Mouse (Mus musculus) midbrain, embryonic 15.5 days (tissue): ENCODE results near the gene Sobp. TPM values are rescaled to one million over a fixed set of nuclear protein-coding genes. Genes with fewer than 3 reads are reported as not detected.
A peak's percentile ranks its signal among the peaks of the same experiment; 100 is the strongest.

Experiments used
- ATAC-seq: fragments of 200-750 bp; cut with Nextera tagmentation; replicated peaks from 2 replicates; pipeline ENCODE4 v1.8.0; 2017; ENCODE audit warnings: moderate TSS enrichment
- H3K27ac ChIP-seq: fragments of 300-500 bp; sonication (generic); 2 replicates; pipeline ENCODE4 v1.5.1; 2015; ENCODE audit warnings: mild to moderate bottlenecking, inconsistent platforms
- H3K27me3 ChIP-seq: fragments of 300-500 bp; sonication (generic); replicated peaks from 2 replicates; pipeline ENCODE4 v1.6.1; 2015; ENCODE audit warnings: inconsistent platforms
- H3K36me3 ChIP-seq: fragments of 300-500 bp; sonication (generic); replicated peaks from 2 replicates; pipeline ENCODE4 v1.6.1; 2015; ENCODE audit warnings: inconsistent platforms
- H3K4me1 ChIP-seq: fragments of 300-500 bp; sonication (generic); 2 replicates; pipeline ENCODE4 v1.6.1; 2015; ENCODE audit warnings: inconsistent platforms
- H3K4me2 ChIP-seq: fragments of 300-500 bp; sonication (generic); 2 replicates; pipeline ENCODE4 v1.6.1; 2015; ENCODE audit warnings: inconsistent platforms, mild to moderate bottlenecking, moderate library complexity
- H3K4me3 ChIP-seq: fragments of 300-500 bp; sonication (generic); 2 replicates; pipeline ENCODE4 v1.5.1; 2015; ENCODE audit warnings: mild to moderate bottlenecking, inconsistent platforms
- H3K9ac ChIP-seq: fragments of 300-500 bp; sonication (generic); 2 replicates; pipeline ENCODE4 v1.6.1; 2015; ENCODE audit warnings: mild to moderate bottlenecking, inconsistent platforms
- H3K9me3 ChIP-seq: fragments of 300-500 bp; sonication (generic); 2 replicates; pipeline ENCODE4 v1.6.1; 2016; ENCODE audit warnings: inconsistent platforms
- WGBS: fragments of 180-500 bp; shearing (Covaris S2); methylation state at CpG from one replicate; pipeline ENCODE4 v1.1.7; 2015; ENCODE audit warnings: mixed read lengths; 5-methylcytosine and 5-hydroxymethylcytosine counted together
- polyA plus RNA-seq: library from polyadenylated mRNA; unstranded; fragments of >200 nt; fragmentation: Nextera tagmentation; extraction: Ambion mirVana; gene quantifications from 2 replicates; pipeline ENCODE4 v1.2.1, GENCODE M21; 2015

Gene Sobp
- polyA plus RNA-seq, 1 experiment from 2014 or later: 17.3 TPM

DNA sequence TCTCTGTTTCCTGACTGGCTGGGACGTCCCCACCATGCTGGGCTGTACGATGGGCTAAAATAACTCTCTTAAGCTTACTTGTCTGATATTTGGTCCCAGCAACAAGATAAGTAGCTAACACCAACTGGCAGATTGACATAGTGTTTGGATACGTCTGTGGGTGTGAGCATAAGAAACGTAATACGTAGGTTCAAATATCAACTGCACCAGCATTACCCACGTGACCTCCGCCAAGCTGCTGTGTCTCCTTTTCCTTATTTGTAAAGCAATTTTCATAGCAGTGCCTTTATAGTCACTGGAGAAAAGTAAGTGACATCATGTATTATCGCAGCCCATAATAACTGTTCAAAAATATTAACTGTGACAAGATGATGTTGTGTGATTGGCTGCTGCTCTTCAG, 21.7 kb downstream of the Sobp start:
- ATAC-seq: no peak
- no peak overlapping the region for H3K4me3 ChIP-seq
- H3K4me2 ChIP-seq: no peak overlapping the region
- peaks cover 28% of the 10 kb centered on the region for H3K4me1 ChIP-seq
- H3K9me3 ChIP-seq: no peaks in the 10 kb centered on the region
- H3K27me3 ChIP-seq: no peaks in the 10 kb centered on the region
- no peaks in the 10 kb centered on the region; the same call in 1 of the 2 replicates for H3K36me3 ChIP-seq
- no peak overlapping the region for H3K27ac ChIP-seq
- 85% methylated on average over 8 of the region's 8 CpGs for WGBS
- no peak overlapping the region for H3K9ac ChIP-seq

DNA sequence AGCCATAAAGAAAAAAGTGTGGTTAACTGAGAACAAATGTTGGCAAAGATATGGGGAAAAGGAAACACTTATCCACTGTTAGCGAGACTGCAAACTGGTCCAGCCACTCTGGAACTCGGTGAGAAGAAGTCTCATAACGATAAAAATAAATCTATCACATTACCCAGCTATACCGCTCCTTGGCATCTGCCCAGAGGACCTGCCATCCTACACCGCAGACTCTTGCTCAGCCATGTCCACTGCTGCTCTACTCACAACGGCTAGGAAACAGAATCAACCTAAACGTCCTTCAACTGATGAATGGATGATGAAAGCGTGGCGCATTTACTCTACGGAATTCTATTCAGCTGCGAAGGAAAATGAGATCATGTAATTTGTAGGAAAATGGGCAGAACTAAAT, 25.9 kb downstream of the Sobp start:
- 86% methylated on average over 11 of the region's 11 CpGs for WGBS
- H3K4me3 ChIP-seq: no peak overlapping the region

DNA sequence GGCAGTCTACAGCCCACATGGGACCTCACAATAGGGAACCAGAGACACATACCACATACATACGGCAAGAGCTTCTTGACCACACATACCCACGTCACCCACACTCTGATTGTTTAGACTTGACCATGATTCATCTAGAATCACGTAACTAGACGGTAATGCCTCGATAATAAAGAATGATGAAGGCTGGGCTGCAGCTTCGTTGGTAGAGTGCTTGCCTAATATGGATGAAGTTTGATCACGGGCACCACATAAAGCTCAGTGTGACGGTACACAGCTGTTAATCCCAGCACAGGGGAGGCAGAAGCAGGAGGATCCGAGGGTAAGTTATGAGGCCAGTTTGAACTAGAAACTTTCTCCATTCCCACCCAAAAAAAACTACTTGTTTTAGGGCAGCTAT, 31.2 kb downstream of the Sobp start:
- Histone ChIP-seq H3K36me3 (no peaks in the 10 kb centered on the region), H3K4me1 (no peaks in the 10 kb centered on the region), H3K4me3 (no peak overlapping the region), H3K9ac (no peak overlapping the region), H3K4me2 (no peak overlapping the region), H3K9me3 (no peaks in the 10 kb centered on the region), H3K27me3 (no peaks in the 10 kb centered on the region), H3K27ac (no peak overlapping the region)
- ATAC-seq: no peak
- WGBS: 92% methylated on average over 9 of the region's 9 CpGs

More for the DNA sequence above, 25.9 kb downstream of the Sobp start:
- Histone ChIP-seq H3K9ac (no peak overlapping the region), H3K9me3 (no peaks in the 10 kb centered on the region), H3K4me2 (no peak overlapping the region), H3K27ac (no peak overlapping the region), H3K4me1 (peaks cover 2% of the 10 kb centered on the region; the same call in 1 of the 2 replicates), H3K36me3 (no peaks in the 10 kb centered on the region; the same call in 1 of the 2 replicates), H3K27me3 (no peaks in the 10 kb centered on the region)
- no peak for ATAC-seq

DNA sequence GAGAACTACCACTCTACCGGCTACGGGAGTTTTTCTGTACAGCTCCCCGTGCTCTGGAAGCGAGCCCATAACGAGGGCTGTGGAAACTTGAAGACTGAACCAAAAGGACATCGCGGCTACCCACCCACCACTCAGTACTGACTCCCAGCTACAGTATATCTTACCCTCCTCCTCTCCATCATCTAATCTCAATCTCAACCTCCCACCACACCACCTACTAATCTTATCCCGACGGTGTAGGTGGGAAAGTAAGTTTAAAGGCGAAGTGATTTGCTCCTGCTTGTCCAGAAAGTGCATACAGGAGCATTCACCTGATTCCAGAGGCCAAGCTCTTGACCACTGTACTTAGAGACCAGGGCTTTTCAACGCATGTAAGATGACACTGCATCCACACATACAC, 40.3 kb downstream of the Sobp start:
- 92% methylated on average over 11 of the region's 11 CpGs for WGBS
- H3K27ac ChIP-seq: no peak overlapping the region
- H3K36me3 ChIP-seq: no peaks in the 10 kb centered on the region
- H3K9ac ChIP-seq: no peak overlapping the region
- H3K4me3 ChIP-seq: no peak overlapping the region
- H3K9me3 ChIP-seq: no peaks in the 10 kb centered on the region
- no peak overlapping the region for H3K4me2 ChIP-seq
- H3K27me3 ChIP-seq: no peaks in the 10 kb centered on the region
- ATAC-seq: no peak
- H3K4me1 ChIP-seq: peaks cover 7% of the 10 kb centered on the region

DNA sequence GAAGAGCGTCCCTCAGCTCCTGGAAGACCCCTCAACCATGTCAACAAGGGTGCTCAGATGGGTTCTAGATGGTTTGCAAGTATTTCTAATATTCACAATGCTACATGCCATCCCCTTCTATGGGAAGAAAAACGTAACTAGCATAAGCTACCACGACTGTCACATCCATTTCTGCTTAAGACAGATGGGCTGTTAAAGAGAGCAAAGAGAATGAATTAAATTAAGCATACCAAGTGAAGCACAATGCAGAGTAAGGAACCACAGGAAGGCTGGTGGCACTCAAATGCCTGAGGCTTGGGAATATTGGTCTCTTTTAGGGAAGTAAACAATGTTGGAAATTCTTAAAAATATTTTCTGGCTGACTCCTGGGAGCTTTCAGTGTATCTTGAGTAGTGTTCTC, 45.6 kb downstream of the Sobp start:
- WGBS: 55% methylated on average over 3 of the region's 3 CpGs
- H3K27me3 ChIP-seq: no peaks in the 10 kb centered on the region
- H3K27ac ChIP-seq: no peak overlapping the region
- no peaks in the 10 kb centered on the region for H3K9me3 ChIP-seq
- no peak overlapping the region for H3K9ac ChIP-seq
- H3K36me3 ChIP-seq: no peaks in the 10 kb centered on the region
- ATAC-seq: no peak
- peaks cover 10% of the 10 kb centered on the region for H3K4me1 ChIP-seq
- no peak overlapping the region for H3K4me3 ChIP-seq
- no peak overlapping the region for H3K4me2 ChIP-seq

DNA sequence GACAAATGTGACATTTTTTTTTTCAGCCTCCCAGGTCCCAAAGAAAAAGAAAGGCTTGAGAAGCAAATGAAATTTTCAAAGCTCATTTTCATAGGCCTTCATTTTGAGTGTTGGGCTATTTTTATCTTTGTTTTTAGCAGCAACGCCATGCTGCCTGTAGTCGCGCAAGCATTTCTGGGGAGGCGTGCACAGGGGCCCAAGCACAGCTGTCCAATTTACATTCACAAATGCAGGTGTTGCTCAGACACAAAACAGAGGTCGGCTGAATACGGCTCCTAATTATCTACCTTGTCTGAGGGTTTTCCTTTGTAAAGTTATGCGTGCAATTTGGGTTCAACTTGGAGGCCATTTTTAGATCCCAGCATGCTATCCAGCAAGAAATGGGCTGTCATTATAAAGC, 49.8 kb downstream of the Sobp start:
- Histone ChIP-seq H3K4me3 (no peak overlapping the region), H3K4me2 (no peak overlapping the region), H3K9ac (no peak overlapping the region), H3K27me3 (no peaks in the 10 kb centered on the region), H3K9me3 (no peaks in the 10 kb centered on the region), H3K27ac (peak overlapping the region; percentile 1; the same call in 1 of the 2 replicates), H3K4me1 (peaks cover 15% of the 10 kb centered on the region), H3K36me3 (no peaks in the 10 kb centered on the region)
- whole genome bisulfite sequencing: 73% methylated on average over 7 of the region's 7 CpGs
- ATAC-seq: no peak

DNA sequence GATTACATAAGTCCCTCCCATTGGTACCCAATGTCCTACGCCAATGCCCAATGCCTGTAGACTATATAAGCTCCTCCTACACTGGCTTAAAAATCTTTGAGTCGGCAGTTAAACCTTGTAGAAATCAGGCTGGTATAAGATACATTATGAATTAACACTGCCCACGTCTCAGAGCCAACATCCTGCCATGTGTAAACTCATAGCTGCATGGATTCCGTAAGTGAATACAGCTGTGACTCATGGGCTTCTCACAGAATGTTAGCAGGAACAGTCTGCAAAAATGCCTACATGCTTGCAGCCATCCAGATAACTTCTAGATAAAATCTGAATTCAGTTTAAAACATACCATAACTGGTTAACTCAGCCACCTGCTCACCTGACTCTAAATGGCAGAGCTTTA, 50.2 kb downstream of the Sobp start:
- Histone ChIP-seq H3K27ac (no peak overlapping the region; the same call in 1 of the 2 replicates), H3K9ac (no peak overlapping the region), H3K4me1 (peaks cover 15% of the 10 kb centered on the region), H3K27me3 (no peaks in the 10 kb centered on the region), H3K4me2 (no peak overlapping the region), H3K9me3 (no peaks in the 10 kb centered on the region), H3K36me3 (no peaks in the 10 kb centered on the region), H3K4me3 (no peak overlapping the region)
- 89% methylated on average over 4 of the region's 4 CpGs for WGBS
- ATAC-seq: 0 out of 2 replicates have a peak, but pooled peaks have one; percentile 19

DNA sequence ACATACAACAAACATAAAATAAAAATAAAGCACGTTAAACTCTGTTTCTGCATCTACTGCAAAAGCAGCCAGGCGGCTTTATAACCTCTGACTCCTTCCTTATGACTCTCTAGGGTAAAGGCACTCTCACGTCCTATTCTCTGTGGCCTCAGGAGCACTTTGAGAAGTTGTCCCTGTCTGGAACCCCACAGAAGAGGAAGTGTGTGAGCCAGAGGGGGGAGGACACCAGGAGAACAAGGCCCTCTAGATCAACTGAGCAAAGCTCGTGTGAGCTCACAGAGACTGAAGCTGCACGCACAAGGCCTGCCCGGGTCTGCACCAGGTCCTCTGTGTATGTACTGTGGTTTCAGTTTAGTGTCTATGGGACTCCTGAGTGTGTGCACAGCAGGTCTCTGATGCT, 50.9 kb downstream of the Sobp start:
- no peak overlapping the region for H3K27ac ChIP-seq
- H3K27me3 ChIP-seq: no peaks in the 10 kb centered on the region
- H3K9ac ChIP-seq: no peak overlapping the region
- H3K4me2 ChIP-seq: no peak overlapping the region
- no peak overlapping the region for H3K4me3 ChIP-seq
- H3K9me3 ChIP-seq: no peaks in the 10 kb centered on the region
- no peaks in the 10 kb centered on the region for H3K36me3 ChIP-seq
- H3K4me1 ChIP-seq: peaks cover 15% of the 10 kb centered on the region
- ATAC-seq: no peak
- 85% methylated on average over 6 of the region's 6 CpGs for WGBS

DNA sequence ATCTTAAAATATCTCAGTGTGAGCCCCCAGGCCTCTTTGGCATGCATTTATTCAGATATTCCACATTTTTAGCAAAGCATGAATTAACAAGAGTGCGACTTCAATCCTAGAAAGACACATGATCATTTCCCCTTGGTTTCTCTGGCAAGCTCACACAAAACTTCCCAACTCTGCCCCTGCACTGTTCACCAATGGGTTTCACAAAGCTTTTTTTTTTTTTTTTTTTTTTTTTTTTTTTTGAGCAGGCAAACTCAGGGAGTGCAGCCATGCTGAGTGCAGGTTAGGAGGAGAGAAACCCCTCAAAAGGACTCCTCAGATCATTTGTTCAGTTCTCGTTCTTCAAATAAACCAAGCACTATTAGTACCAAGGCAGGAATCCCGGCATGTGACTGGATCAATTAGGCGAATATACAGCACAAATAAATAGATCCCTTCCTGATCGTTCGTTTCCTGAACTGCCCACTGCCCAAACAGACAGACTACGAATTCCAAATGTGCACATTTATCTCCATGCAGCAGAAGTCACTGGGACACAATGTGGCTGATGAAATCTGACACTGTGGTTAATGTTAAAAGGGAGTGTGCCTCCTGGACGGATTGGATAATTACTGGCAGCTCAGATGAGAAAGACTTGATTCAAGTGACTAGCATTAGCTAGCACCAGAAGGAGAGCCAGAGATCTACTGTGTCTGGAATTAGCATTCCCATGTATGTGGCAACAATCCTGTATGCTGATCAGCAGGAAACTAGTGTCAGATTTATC, 53.5 kb downstream of the Sobp start:
- Histone ChIP-seq H3K9me3 (no peaks in the 10 kb centered on the region), H3K27me3 (no peaks in the 10 kb centered on the region), H3K36me3 (no peaks in the 10 kb centered on the region), H3K4me3 (no peak overlapping the region), H3K9ac (no peak overlapping the region), H3K4me1 (peaks cover 15% of the 10 kb centered on the region), H3K4me2 (no peak overlapping the region), H3K27ac (0 out of 2 replicates have a peak overlapping the region, but pooled peaks have one; percentile 8)
- ATAC-seq: no peak
- 33% methylated on average over 8 of the region's 8 CpGs for WGBS

DNA sequence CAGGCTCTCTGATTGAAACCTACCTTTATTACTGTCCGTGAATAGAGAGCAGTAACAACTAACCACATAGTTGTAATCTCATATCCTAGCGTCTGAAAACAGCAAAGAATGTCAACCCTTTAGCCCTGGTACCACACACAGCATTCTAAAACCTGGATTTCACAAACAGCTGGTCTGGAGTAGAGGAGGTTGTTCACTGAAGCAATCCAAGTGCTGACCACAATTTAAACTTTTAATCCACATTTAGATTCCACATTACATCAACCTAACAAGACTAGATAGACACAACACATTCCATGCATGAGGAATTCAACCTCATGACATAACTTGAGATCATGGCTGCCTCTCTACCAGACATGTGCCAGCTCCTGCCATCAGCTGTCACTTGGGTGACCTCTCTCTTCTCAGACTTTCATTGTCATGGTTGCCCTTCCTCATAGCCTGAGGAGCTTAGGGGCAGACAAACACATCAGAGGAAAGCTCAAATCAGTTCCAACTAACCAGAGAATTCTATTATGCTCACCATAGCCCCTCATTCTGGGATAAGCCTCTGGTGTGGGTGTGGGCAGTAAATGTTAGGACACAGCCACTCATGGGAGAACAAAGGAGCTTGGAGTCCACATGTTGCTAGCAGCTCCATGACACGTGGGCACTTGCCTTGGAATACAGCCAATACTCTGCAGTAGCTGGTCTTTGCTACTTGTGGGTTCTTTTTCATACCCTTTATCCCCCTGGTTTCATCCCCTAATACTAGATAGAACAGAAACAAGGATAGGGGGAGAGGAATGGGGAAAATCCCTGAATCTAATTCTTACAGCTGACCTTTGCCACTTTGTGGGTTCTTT, 58.0 kb downstream of the Sobp start:
- H3K9ac ChIP-seq: no peak overlapping the region
- H3K27me3 ChIP-seq: no peaks in the 10 kb centered on the region
- H3K27ac ChIP-seq: no peak overlapping the region
- H3K4me2 ChIP-seq: no peak overlapping the region
- WGBS: 67% methylated on average over 3 of the region's 3 CpGs
- no peaks in the 10 kb centered on the region for H3K36me3 ChIP-seq
- H3K4me3 ChIP-seq: no peak overlapping the region
- H3K4me1 ChIP-seq: peaks cover 22% of the 10 kb centered on the region
- ATAC-seq: no peak
- no peaks in the 10 kb centered on the region for H3K9me3 ChIP-seq

DNA sequence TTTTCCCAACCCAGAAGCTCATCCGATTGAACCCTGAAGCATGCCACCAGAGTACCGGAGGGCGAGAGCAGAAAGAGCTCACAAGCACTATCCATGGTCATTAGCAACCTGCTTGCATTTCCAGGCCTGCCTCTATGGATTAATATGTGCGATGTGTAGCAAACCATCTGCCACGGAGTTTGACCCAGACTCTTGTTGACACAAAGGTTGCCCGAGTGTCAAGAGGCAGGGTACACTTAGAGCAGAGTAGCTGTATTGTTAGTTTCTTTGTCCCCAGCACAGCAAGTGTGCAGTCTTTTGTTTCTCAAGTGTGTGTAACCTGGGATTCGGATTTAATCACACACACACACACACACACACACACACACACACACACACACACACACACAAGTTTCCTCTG, 62.0 kb downstream of the Sobp start:
- peaks cover 12% of the 10 kb centered on the region for H3K4me1 ChIP-seq
- 23% methylated on average over 7 of the region's 7 CpGs for WGBS
- no peak overlapping the region for H3K4me2 ChIP-seq
- H3K9me3 ChIP-seq: no peaks in the 10 kb centered on the region
- no peaks in the 10 kb centered on the region for H3K36me3 ChIP-seq
- no peak overlapping the region for H3K27ac ChIP-seq
- no peaks in the 10 kb centered on the region for H3K27me3 ChIP-seq
- H3K9ac ChIP-seq: no peak overlapping the region
- no peak overlapping the region for H3K4me3 ChIP-seq
- no peak for ATAC-seq

DNA sequence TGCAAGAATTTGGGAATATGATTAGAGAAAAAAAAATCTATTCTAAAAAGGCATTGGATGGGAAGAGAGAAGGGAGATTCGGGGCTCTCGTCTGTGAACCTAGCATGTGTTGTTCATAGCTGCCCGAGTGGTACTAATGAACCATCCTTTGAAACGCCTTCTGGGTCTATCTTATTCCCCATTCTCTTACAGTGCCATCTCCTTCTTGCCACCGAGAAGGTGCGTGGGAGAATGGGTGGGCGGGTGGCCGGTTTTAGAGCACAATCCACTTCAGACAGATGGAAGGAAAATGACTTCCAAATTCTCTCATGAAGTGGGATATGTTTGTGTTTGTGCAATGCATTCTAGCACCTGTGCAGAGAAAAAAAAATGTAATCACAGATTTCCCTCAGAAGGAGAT, 67.7 kb downstream of the Sobp start:
- Histone ChIP-seq H3K36me3 (no peaks in the 10 kb centered on the region), H3K4me3 (no peak overlapping the region), H3K4me1 (peaks cover 30% of the 10 kb centered on the region), H3K9me3 (no peaks in the 10 kb centered on the region), H3K9ac (no peak overlapping the region), H3K4me2 (no peak overlapping the region), H3K27ac (peak overlapping the region; percentile 39), H3K27me3 (no peaks in the 10 kb centered on the region)
- 60% methylated on average over 8 of the region's 8 CpGs for WGBS
- ATAC-seq: no peak
